Mouse (Mus musculus) G1E (cell line): ENCODE measurements around the gene Fam193b.

Source experiments
- CTCF ChIP-seq: IDR thresholded peaks from 2 replicates; pipeline ENCODE4 v1.5.1; 2012; ENCODE audit warnings: low read depth, low read length, inconsistent platforms, mixed read lengths
- GATA1 ChIP-seq: IDR thresholded peaks from 2 replicates; pipeline ENCODE4 v1.6.1; 2012; ENCODE audit warnings: borderline replicate concordance, low read length, inconsistent platforms, mixed read lengths
- POLR2AphosphoS5 ChIP-seq: IDR thresholded peaks from 2 replicates; pipeline ENCODE4 v1.6.1; 2012; ENCODE audit warnings: low read depth, low read length, inconsistent platforms; ENCODE audit not compliant: insufficient replicate concordance
- TAL1 ChIP-seq: conservative IDR thresholded peaks from 2 replicates; pipeline ENCODE4 v1.6.1; 2012; ENCODE audit warnings: low read depth, low read length, inconsistent platforms, mixed read lengths

GRCm38 (mm10) chr13:55504390-55504789 lies 66.5 kb downstream of the Fam193b start:
- TF ChIP-seq CTCF (no peak), GATA1 (no peak), TAL1 (no peak), POLR2AphosphoS5 (no peak)
